Mouse (Mus musculus): ENCODE data around the gene Olfr633. TPM values are rescaled to one million over a fixed set of nuclear protein-coding genes. Genes with fewer than 3 reads are reported as not detected.
"Not testable (repeated sequence)": the region's sequence is repeated elsewhere in the genome, so short reads cannot be mapped to it uniquely, and the experiment has no call there.

The Olfr633 gene
- total RNA-seq (2014; fragmentation: Nextera tagmentation) (not detected in 2 replicates), total RNA-seq (2017) (not detected in 2 replicates)

GRCm38 (mm10) chr7:103944137-103944536 lies at the start of gene Olfr633:
Gene Olfr633 (plus strand): TSS chr7:103944437.
- ATAC-seq (replicated peaks; ENCODE audit: poor library complexity, severe bottlenecking): no peak

GRCm38 (mm10) chr7:103903187-103903586 lies 41.0 kb upstream of the Olfr633 start, which contains the start of gene Olfr65:
Gene Olfr65 (plus strand): TSS chr7:103903487.
- ATAC-seq (replicated peaks; ENCODE audit: poor library complexity, severe bottlenecking): no peak

GRCm38 (mm10) chr7:103910047-103910446 lies 34.2 kb upstream of the Olfr633 start:
- ATAC-seq (replicated peaks; ENCODE audit: poor library complexity, severe bottlenecking): no peak

GRCm38 (mm10) chr7:103912969-103913511 lies 31.2 kb upstream of the Olfr633 start:
- ATAC-seq (replicated peaks; ENCODE audit: poor library complexity, severe bottlenecking): peak; percentile 86

GRCm38 (mm10) chr7:103915338-103915737 lies 28.9 kb upstream of the Olfr633 start:
- ATAC-seq (replicated peaks; ENCODE audit: poor library complexity, severe bottlenecking): no peak

- no peak for ATAC-seq (replicated peaks; ENCODE audit: poor library complexity, severe bottlenecking)
Measured at GRCm38 (mm10) chr7:103928525-103928924, 15.7 kb upstream of the Olfr633 start, which contains the start of gene Olfr631. Gene Olfr631 (plus strand): TSS chr7:103928825.

- no peak for ATAC-seq (replicated peaks; ENCODE audit: poor library complexity, severe bottlenecking)
Measured at GRCm38 (mm10) chr7:103934264-103934663, 10.0 kb upstream of the Olfr633 start, which contains the start of gene Olfr632. Gene Olfr632 (plus strand): TSS chr7:103934347.

- peak; percentile 96 for ATAC-seq (replicated peaks; ENCODE audit: poor library complexity, severe bottlenecking)
Measured at GRCm38 (mm10) chr7:103942730-103943129, 1.5 kb upstream of the Olfr633 start.

GRCm38 (mm10) chr7:103966873-103967272 lies 22.6 kb downstream of the Olfr633 start:
- ATAC-seq (replicated peaks; ENCODE audit: poor library complexity, severe bottlenecking): not testable (repeated sequence)

- ATAC-seq (replicated peaks; ENCODE audit: poor library complexity, severe bottlenecking): no peak
Measured at GRCm38 (mm10) chr7:103970852-103971251, 26.6 kb downstream of the Olfr633 start, which contains the start of gene Olfr635. Gene Olfr635 (plus strand): TSS chr7:103971152.

GRCm38 (mm10) chr7:103971782-103972181 lies 27.5 kb downstream of the Olfr633 start:
- ATAC-seq (replicated peaks; ENCODE audit: poor library complexity, severe bottlenecking): peak; percentile 98

GRCm38 (mm10) chr7:103998446-103998845 lies 54.2 kb downstream of the Olfr633 start, which contains the start of gene Olfr638:
Gene Olfr638 (plus strand): TSS chr7:103998746.
- ATAC-seq (replicated peaks; ENCODE audit: poor library complexity, severe bottlenecking): no peak

Other genes with a start within 250 kb of the Olfr633 start
Only the 30 nearest of the 33 such genes appear.
- gene Olfr628, start 214.1 kb upstream of the Olfr633 start, total RNA-seq (2014; fragmentation: Nextera tagmentation): not detected in 2 replicates
- gene Olfr628, start 214.1 kb upstream of the Olfr633 start, total RNA-seq (2017): not detected in 2 replicates
- not detected in 2 replicates for gene Olfr629, start 199.5 kb upstream of the Olfr633 start, total RNA-seq (2014; fragmentation: Nextera tagmentation)
- gene Olfr629, start 199.5 kb upstream of the Olfr633 start, total RNA-seq (2017): not detected in 2 replicates
- gene Olfr630, start 187.1 kb upstream of the Olfr633 start, total RNA-seq (2014; fragmentation: Nextera tagmentation): not detected in 2 replicates
- not detected in 2 replicates for gene Olfr630, start 187.1 kb upstream of the Olfr633 start, total RNA-seq (2017)
- gene Olfr69, start 172.8 kb upstream of the Olfr633 start, total RNA-seq (2014; fragmentation: Nextera tagmentation): not detected in 2 replicates
- gene Olfr69, start 172.8 kb upstream of the Olfr633 start, total RNA-seq (2017): not detected in 2 replicates
- not detected in 2 replicates for gene Olfr68, start 164.7 kb upstream of the Olfr633 start, total RNA-seq (2014; fragmentation: Nextera tagmentation)
- gene Olfr68, start 164.7 kb upstream of the Olfr633 start, total RNA-seq (2017): not detected in 2 replicates
- gene Olfr67, start 152.6 kb upstream of the Olfr633 start, total RNA-seq (2014; fragmentation: Nextera tagmentation): not detected in 2 replicates
- not detected in 2 replicates for gene Olfr67, start 152.6 kb upstream of the Olfr633 start, total RNA-seq (2017)
- not detected in 2 replicates for gene Hbb-bt, start 130.4 kb upstream of the Olfr633 start, total RNA-seq (2014; fragmentation: Nextera tagmentation)
- gene Hbb-bt, start 130.4 kb upstream of the Olfr633 start, total RNA-seq (2017): not detected in 2 replicates
- gene Hbb-bs, start 116.3 kb upstream of the Olfr633 start, total RNA-seq (2014; fragmentation: Nextera tagmentation): not detected in 2 replicates
- 1.6 and 5.2 TPM in 2 replicates for gene Hbb-bs, start 116.3 kb upstream of the Olfr633 start, total RNA-seq (2017)
- gene Hbb-bh2, start 103.9 kb upstream of the Olfr633 start, total RNA-seq (2014; fragmentation: Nextera tagmentation): not detected in 2 replicates
- not detected in 2 replicates for gene Hbb-bh2, start 103.9 kb upstream of the Olfr633 start, total RNA-seq (2017)
- gene Hbb-bh1, start 101.3 kb upstream of the Olfr633 start, total RNA-seq (2014; fragmentation: Nextera tagmentation): not detected in 2 replicates
- not detected in 2 replicates for gene Hbb-bh1, start 101.3 kb upstream of the Olfr633 start, total RNA-seq (2017)
- gene Hbb-y, start 91.2 kb upstream of the Olfr633 start, total RNA-seq (2014; fragmentation: Nextera tagmentation): not detected in 2 replicates
- gene Hbb-y, start 91.2 kb upstream of the Olfr633 start, total RNA-seq (2017): not detected in 2 replicates
- gene Olfr66, start 58.2 kb upstream of the Olfr633 start, total RNA-seq (2014; fragmentation: Nextera tagmentation): not detected in 2 replicates
- gene Olfr66, start 58.2 kb upstream of the Olfr633 start, total RNA-seq (2017): not detected in 2 replicates
- not detected in 2 replicates for gene Olfr64, start 50.0 kb upstream of the Olfr633 start, total RNA-seq (2014; fragmentation: Nextera tagmentation)
- not detected in 2 replicates for gene Olfr64, start 50.0 kb upstream of the Olfr633 start, total RNA-seq (2017)
- gene Olfr65, start 41.0 kb upstream of the Olfr633 start, total RNA-seq (2014; fragmentation: Nextera tagmentation): not detected in 2 replicates
- gene Olfr65, start 41.0 kb upstream of the Olfr633 start, total RNA-seq (2017): not detected in 2 replicates
- gene Olfr631, start 15.6 kb upstream of the Olfr633 start, total RNA-seq (2014; fragmentation: Nextera tagmentation): not detected in 2 replicates
- not detected in 2 replicates for gene Olfr631, start 15.6 kb upstream of the Olfr633 start, total RNA-seq (2017)
- gene Olfr632, start 10.1 kb upstream of the Olfr633 start, total RNA-seq (2014; fragmentation: Nextera tagmentation): not detected in 2 replicates
- gene Olfr632, start 10.1 kb upstream of the Olfr633 start, total RNA-seq (2017): not detected in 2 replicates
- not detected in 2 replicates for gene Olfr635, start 26.7 kb downstream of the Olfr633 start, total RNA-seq (2014; fragmentation: Nextera tagmentation)
- not detected in 2 replicates for gene Olfr635, start 26.7 kb downstream of the Olfr633 start, total RNA-seq (2017)
- not detected in 2 replicates for gene Olfr638, start 54.3 kb downstream of the Olfr633 start, total RNA-seq (2014; fragmentation: Nextera tagmentation)
- gene Olfr638, start 54.3 kb downstream of the Olfr633 start, total RNA-seq (2017): not detected in 2 replicates
- not detected in 2 replicates for gene Olfr639, start 72.9 kb downstream of the Olfr633 start, total RNA-seq (2014; fragmentation: Nextera tagmentation)
- not detected in 2 replicates for gene Olfr639, start 72.9 kb downstream of the Olfr633 start, total RNA-seq (2017)
- gene Olfr640, start 81.1 kb downstream of the Olfr633 start, total RNA-seq (2014; fragmentation: Nextera tagmentation): not detected in 2 replicates
- not detected in 2 replicates for gene Olfr640, start 81.1 kb downstream of the Olfr633 start, total RNA-seq (2017)
- not detected in 2 replicates for gene Olfr641, start 91.0 kb downstream of the Olfr633 start, total RNA-seq (2014; fragmentation: Nextera tagmentation)
- gene Olfr641, start 91.0 kb downstream of the Olfr633 start, total RNA-seq (2017): not detected in 2 replicates
- gene Olfr642, start 108.2 kb downstream of the Olfr633 start, total RNA-seq (2014; fragmentation: Nextera tagmentation): not detected in 2 replicates
- not detected in 2 replicates for gene Olfr642, start 108.2 kb downstream of the Olfr633 start, total RNA-seq (2017)
- gene 4930516K23Rik, start 117.0 kb downstream of the Olfr633 start, total RNA-seq (2014; fragmentation: Nextera tagmentation): not detected in 2 replicates
- not detected in 2 replicates for gene 4930516K23Rik, start 117.0 kb downstream of the Olfr633 start, total RNA-seq (2017)
- gene Olfr644, start 127.4 kb downstream of the Olfr633 start, total RNA-seq (2014; fragmentation: Nextera tagmentation): not detected in 2 replicates
- gene Olfr644, start 127.4 kb downstream of the Olfr633 start, total RNA-seq (2017): not detected in 2 replicates
- not detected in 2 replicates for gene Olfr645, start 141.0 kb downstream of the Olfr633 start, total RNA-seq (2014; fragmentation: Nextera tagmentation)
- gene Olfr645, start 141.0 kb downstream of the Olfr633 start, total RNA-seq (2017): not detected in 2 replicates
- not detected in 2 replicates for gene Olfr646, start 160.4 kb downstream of the Olfr633 start, total RNA-seq (2014; fragmentation: Nextera tagmentation)
- not detected in 2 replicates for gene Olfr646, start 160.4 kb downstream of the Olfr633 start, total RNA-seq (2017)
- not detected in 2 replicates for gene Ubqln5, start 185.4 kb downstream of the Olfr633 start, total RNA-seq (2014; fragmentation: Nextera tagmentation)
- not detected in 2 replicates for gene Ubqln5, start 185.4 kb downstream of the Olfr633 start, total RNA-seq (2017)
- gene Olfr643, start 193.0 kb downstream of the Olfr633 start, total RNA-seq (2014; fragmentation: Nextera tagmentation): not detected in 2 replicates
- not detected in 2 replicates for gene Olfr643, start 193.0 kb downstream of the Olfr633 start, total RNA-seq (2017)
- not detected in 2 replicates for gene Ubqln3, start 198.8 kb downstream of the Olfr633 start, total RNA-seq (2014; fragmentation: Nextera tagmentation)
- gene Ubqln3, start 198.8 kb downstream of the Olfr633 start, total RNA-seq (2017): not detected in 2 replicates
- gene Ubqlnl, start 206.1 kb downstream of the Olfr633 start, total RNA-seq (2014; fragmentation: Nextera tagmentation): not detected in 2 replicates
- not detected in 2 replicates for gene Ubqlnl, start 206.1 kb downstream of the Olfr633 start, total RNA-seq (2017)

Measured in granulocyte monocyte progenitor cell, adult 5-6 weeks (primary cell).